In the genomic region with DNA sequence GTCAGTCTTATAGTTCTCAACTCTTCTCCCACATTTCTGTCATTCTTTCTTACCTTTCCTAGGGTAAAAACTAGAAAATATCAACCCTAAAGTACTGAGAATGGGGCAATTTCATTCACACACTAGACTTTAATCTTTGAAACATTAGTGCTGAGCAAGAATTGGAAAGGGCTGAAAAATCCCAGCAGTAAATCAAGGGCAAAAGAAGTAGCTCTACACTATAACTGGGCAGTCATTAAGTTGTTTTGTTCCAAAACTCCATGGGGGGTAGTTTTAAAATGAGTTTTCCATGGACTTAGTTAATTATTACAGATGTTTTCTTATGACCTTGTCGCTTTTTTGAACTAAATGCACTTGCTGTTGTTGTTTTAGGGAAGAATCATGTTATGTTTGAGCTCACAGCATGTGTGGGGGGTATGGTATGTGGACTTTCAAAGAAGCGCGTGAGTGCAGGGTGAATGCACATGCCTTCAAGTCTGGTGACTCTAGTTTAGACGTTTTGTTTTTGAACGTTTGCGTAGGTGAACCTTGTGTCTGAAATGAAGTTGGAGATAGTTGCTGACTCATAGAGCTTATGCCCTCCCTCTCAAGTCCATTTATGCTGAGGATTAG, we compare ENCODE assay signal across 32 mouse cellular contexts. TPM values are rescaled to one million over a fixed set of nuclear protein-coding genes. Genes with fewer than 3 reads are reported as not detected.
A peak's percentile ranks its signal among the peaks of the same experiment; 100 is the strongest.
DNase-seq lines count a peak whose midpoint lies in the region; ATAC-seq and TF ChIP-seq lines count a peak whose summit lies in the region.
"Had no signal": no experiment of that assay in that cellular context is flagged by ENCODE, and none has a peak within 500 bp of the region (broad histone marks: within the 10 kb centered on the region; RNA-seq: fewer than 3 reads in every experiment).

No protein-coding gene starts in this region.

- peak overlapping the region; percentile 47 for H3K27ac ChIP-seq in kidney, postnatal 0 days
- no peak overlapping the region for H3K27ac ChIP-seq in liver, postnatal 0 days (ENCODE audit: low read depth)
- H3K27ac ChIP-seq: embryonic facial prominence, embryonic 10.5 days; embryonic facial prominence, embryonic 15.5 days; forebrain, embryonic 13.5 days; heart, embryonic 10.5 days; heart, embryonic 15.5 days; hindbrain, embryonic 13.5 days; limb, embryonic 13.5 days; liver, embryonic 14.5 days; midbrain, embryonic 12.5 days; neural tube, embryonic 13.5 days had no signal

- TF ChIP-seq CTCF in kidney, postnatal 0 days (IDR thresholded peaks at IDR 0.05; ENCODE audit: low read depth) = no peak
- TF ChIP-seq CTCF in liver, postnatal 0 days (IDR thresholded peaks at IDR 0.05; ENCODE audit: low read depth) = no peak

- H3K36me3 ChIP-seq in kidney, postnatal 0 days (ENCODE audit: insufficient read depth, low read length) = no peaks in the 10 kb centered on the region
- no peaks in the 10 kb centered on the region for H3K36me3 ChIP-seq in liver, postnatal 0 days (replicated peaks; ENCODE audit: insufficient read depth, low read length)
- H3K36me3 ChIP-seq: embryonic facial prominence, embryonic 10.5 days; embryonic facial prominence, embryonic 15.5 days; heart, embryonic 10.5 days; heart, embryonic 15.5 days; hindbrain, embryonic 13.5 days; limb, embryonic 13.5 days; midbrain, embryonic 12.5 days; neural tube, embryonic 13.5 days had no signal

- H3K4me2 ChIP-seq in kidney, postnatal 0 days (ENCODE audit: low read length) = no peak overlapping the region
- no peak overlapping the region for H3K4me2 ChIP-seq in liver, postnatal 0 days (ENCODE audit: low read depth, low read length)
- H3K4me2 ChIP-seq: embryonic facial prominence, embryonic 15.5 days; forebrain, embryonic 13.5 days; heart, embryonic 15.5 days; hindbrain, embryonic 13.5 days; limb, embryonic 13.5 days; lung, embryonic 14.5 days; midbrain, embryonic 12.5 days; neural tube, embryonic 13.5 days had no signal

- ATAC-seq in kidney, postnatal 0 days (replicated peaks; ENCODE audit: low FRiP score, low read depth) = peak; percentile 80; the same call in 1 of the 2 replicates
- ATAC-seq in liver, postnatal 0 days = no peak
- ATAC-seq: forebrain, embryonic 13.5 days; intestine, postnatal 0 days had no signal

- no peak for TF ChIP-seq EP300 in liver, postnatal 0 days (IDR thresholded peaks at IDR 0.05; ENCODE audit: low read depth)

- H3K9ac ChIP-seq in kidney, postnatal 0 days (ENCODE audit: low read depth, low read length) = no peak overlapping the region
- no peak overlapping the region for H3K9ac ChIP-seq in liver, postnatal 0 days (replicated peaks)
- H3K9ac ChIP-seq: embryonic facial prominence, embryonic 15.5 days; forebrain, embryonic 13.5 days; heart, embryonic 15.5 days; hindbrain, embryonic 13.5 days; limb, embryonic 13.5 days; liver, embryonic 14.5 days; lung, embryonic 14.5 days; midbrain, embryonic 12.5 days; neural tube, embryonic 13.5 days had no signal

- H3K9me3 ChIP-seq in kidney, postnatal 0 days (replicated peaks; ENCODE audit: low read length) = no peaks in the 10 kb centered on the region
- H3K9me3 ChIP-seq in liver, postnatal 0 days (ENCODE audit: low read length) = no peaks in the 10 kb centered on the region
- H3K9me3 ChIP-seq: embryonic facial prominence, embryonic 10.5 days; embryonic facial prominence, embryonic 15.5 days; forebrain, embryonic 13.5 days; heart, embryonic 10.5 days; heart, embryonic 15.5 days; hindbrain, embryonic 13.5 days; limb, embryonic 13.5 days; midbrain, embryonic 12.5 days; neural tube, embryonic 13.5 days had no signal

- no peak overlapping the region for H3K4me3 ChIP-seq in kidney, postnatal 0 days (replicated peaks; ENCODE audit: low read depth, low read length)
- no peak overlapping the region for H3K4me3 ChIP-seq in liver, postnatal 0 days (ENCODE audit: low read depth, low read length)
- H3K4me3 ChIP-seq: embryonic facial prominence, embryonic 10.5 days; embryonic facial prominence, embryonic 15.5 days; forebrain, embryonic 13.5 days; heart, embryonic 10.5 days; heart, embryonic 15.5 days; hindbrain, embryonic 13.5 days; limb, embryonic 13.5 days; midbrain, embryonic 12.5 days; myocyte; neural tube, embryonic 13.5 days had no signal

- no peaks in the 10 kb centered on the region for H3K4me1 ChIP-seq in kidney, postnatal 0 days (replicated peaks; ENCODE audit: insufficient read depth, low read length)
- no peaks in the 10 kb centered on the region for H3K4me1 ChIP-seq in liver, postnatal 0 days (ENCODE audit: insufficient read depth)
- H3K4me1 ChIP-seq: embryonic facial prominence, embryonic 10.5 days; embryonic facial prominence, embryonic 15.5 days; forebrain, embryonic 13.5 days; heart, embryonic 10.5 days; heart, embryonic 15.5 days; hindbrain, embryonic 13.5 days; limb, embryonic 13.5 days; midbrain, embryonic 12.5 days; neural tube, embryonic 13.5 days had no signal

- WGBS in kidney, postnatal 0 days = 55% methylated on average over 6 of the region's 6 CpGs
- WGBS in liver, postnatal 0 days (ENCODE audit: insufficient replicate concordance) = 74% methylated on average over 6 of the region's 6 CpGs

- peak; percentile 4 for DNase-seq in embryo, embryonic 10 days (ENCODE audit: low spot score)
- no peak for DNase-seq in embryo, embryonic 10.5 days (ENCODE audit: low spot score)
- DNase-seq in kidney, adult 8-10 months = peak; percentile 61 to 78
- DNase-seq in kidney, postnatal 0 days (ENCODE audit: low spot score) = peak; percentile 24
- peak; percentile 2 to 10 for DNase-seq in kidney, postnatal 4 days
- no peak for DNase-seq in heart, postnatal 4 days
- no peak for DNase-seq in thymus, postnatal 14 days
- DNase-seq in liver, postnatal 0 days = no peak
- DNase-seq: cerebellum, adult 11 months; cerebellum, postnatal 10 days; gastrocnemius, postnatal 25 days; heart, adult 11 months; heart, postnatal 36 days; lung, embryonic 14.5 days; lung, postnatal 36 days had no signal

- no peaks in the 10 kb centered on the region for H3K27me3 ChIP-seq in kidney, postnatal 0 days (ENCODE audit: insufficient read depth, low read length)
- no peaks in the 10 kb centered on the region for H3K27me3 ChIP-seq in liver, postnatal 0 days (ENCODE audit: insufficient read depth, low read length)
- H3K27me3 ChIP-seq: CH12.LX; embryonic facial prominence, embryonic 15.5 days; forebrain, embryonic 13.5 days; heart, embryonic 15.5 days; hindbrain, embryonic 13.5 days; limb, embryonic 13.5 days; neural tube, embryonic 13.5 days had no signal

RNA-seq across cellular contexts. Expression of a gene that starts 37.1 kb away (rescaled TPM):
- polyA plus RNA-seq in kidney, postnatal 0 days (2015; fragmentation: Nextera tagmentation; extraction: Ambion mirVana) = 0.15 and 0.24 TPM in 2 replicates
- under 1 TPM; 0.19 to 0.23 TPM for total RNA-seq in heart, postnatal 4 days (2021)
- not detected in 2 replicates for polyA plus RNA-seq in liver, postnatal 0 days (2015; fragmentation: Nextera tagmentation; extraction: Ambion mirVana)
- total RNA-seq: CH12.LX; common myeloid progenitor, adult 5-6 weeks; gastrocnemius, postnatal 25 days; heart, postnatal 36 days; megakaryocyte, adult 5-6 weeks had no signal
- polyA plus RNA-seq: C2C12; lung, embryonic 14.5 days; myocyte; thymus, postnatal 0 days had no signal

RNA-seq across cellular contexts. Expression of a gene that starts 42.0 kb away (rescaled TPM):
- 6.4 and 7.3 TPM in 2 replicates for polyA plus RNA-seq in kidney, postnatal 0 days (2015; fragmentation: Nextera tagmentation; extraction: Ambion mirVana)
- 10 to 100 TPM; 18.8 to 20.9 TPM for total RNA-seq in heart, postnatal 4 days (2021)
- polyA plus RNA-seq in liver, postnatal 0 days (2015; fragmentation: Nextera tagmentation; extraction: Ambion mirVana) = 0.14 TPM in 2 replicates

Comparison
In these comparisons a context has a peak if more than half of its experiments do, and no peak if none do; other contexts are left out.
1. DNase-seq: peak in embryo, embryonic 10 days (single experiment), kidney, adult 8-10 months (2 of 2), kidney, postnatal 0 days (single experiment) and kidney, postnatal 4 days (2 of 2); none in embryo, embryonic 10.5 days (single experiment), heart, postnatal 4 days (single experiment), thymus, postnatal 14 days (single experiment) and liver, postnatal 0 days (single experiment).